Mouse (Mus musculus): ENCODE results near the gene Plekhm3. TPM values are rescaled to one million over a fixed set of nuclear protein-coding genes. Genes with fewer than 3 reads are reported as not detected.

Gene Plekhm3
- polyA plus RNA-seq, 1 experiment from 2014 or later: 4.8 TPM

GRCm38 (mm10) chr1:64795284-64796040 is 161.2 kb downstream of the Plekhm3 start:
- 0 out of 2 replicates have a peak, but pooled peaks cover 4% of the 10 kb centered on the region for H3K36me3 ChIP-seq (ENCODE audit: control insufficient read depth, insufficient read depth, low read length)
- no peak overlapping the region for H3K27ac ChIP-seq (ENCODE audit: low read depth, low read length)
- DNase-seq (ENCODE audit: low spot score): no peak
- H3K4me2 ChIP-seq (ENCODE audit: low read length): no peak overlapping the region
- no peak overlapping the region for H3K4me3 ChIP-seq (ENCODE audit: low read depth, low read length)
- WGBS: 80% methylated on average over 8 of the region's 8 CpGs
- H3K4me1 ChIP-seq (ENCODE audit: control insufficient read depth, insufficient read depth, low read length): peaks cover 9% of the 10 kb centered on the region; the same call in 1 of the 2 replicates
- H3K9ac ChIP-seq (ENCODE audit: low read length): no peak overlapping the region
- H3K27me3 ChIP-seq (replicated peaks; ENCODE audit: control insufficient read depth, insufficient read depth, low read length): no peaks in the 10 kb centered on the region
- H3K9me3 ChIP-seq (replicated peaks; ENCODE audit: control insufficient read depth, low read length): no peaks in the 10 kb centered on the region
- ATAC-seq: no peak

- Histone ChIP-seq H3K9ac (ENCODE audit: low read length) (no peak overlapping the region), H3K4me3 (ENCODE audit: low read depth, low read length) (no peak overlapping the region), H3K4me1 (ENCODE audit: control insufficient read depth, insufficient read depth, low read length) (peaks cover 9% of the 10 kb centered on the region; the same call in 1 of the 2 replicates), H3K9me3 (replicated peaks; ENCODE audit: control insufficient read depth, low read length) (no peaks in the 10 kb centered on the region), H3K36me3 (ENCODE audit: control insufficient read depth, insufficient read depth, low read length) (0 out of 2 replicates have a peak, but pooled peaks cover 4% of the 10 kb centered on the region), H3K4me2 (ENCODE audit: low read length) (no peak overlapping the region), H3K27me3 (replicated peaks; ENCODE audit: control insufficient read depth, insufficient read depth, low read length) (no peaks in the 10 kb centered on the region), H3K27ac (ENCODE audit: low read depth, low read length) (no peak overlapping the region)
- no peak for DNase-seq (ENCODE audit: low spot score)
- WGBS: 94% methylated on average over 11 of the region's 11 CpGs
- no peak for ATAC-seq
Observed at GRCm38 (mm10) chr1:64794096-64794495, 162.5 kb downstream of the Plekhm3 start.

- WGBS: 88% methylated on average over 4 of the region's 4 CpGs
- Histone ChIP-seq H3K4me2 (ENCODE audit: low read length) (no peak overlapping the region), H3K4me1 (ENCODE audit: control insufficient read depth, insufficient read depth, low read length) (peaks cover 9% of the 10 kb centered on the region; the same call in 1 of the 2 replicates), H3K27me3 (replicated peaks; ENCODE audit: control insufficient read depth, insufficient read depth, low read length) (no peaks in the 10 kb centered on the region), H3K27ac (ENCODE audit: low read depth, low read length) (no peak overlapping the region), H3K9ac (ENCODE audit: low read length) (no peak overlapping the region), H3K36me3 (ENCODE audit: control insufficient read depth, insufficient read depth, low read length) (0 out of 2 replicates have a peak, but pooled peaks cover 4% of the 10 kb centered on the region), H3K4me3 (ENCODE audit: low read depth, low read length) (no peak overlapping the region), H3K9me3 (replicated peaks; ENCODE audit: control insufficient read depth, low read length) (no peaks in the 10 kb centered on the region)
- no peak for DNase-seq (ENCODE audit: low spot score)
- ATAC-seq: no peak
Observed at GRCm38 (mm10) chr1:64793234-64793530, 163.4 kb downstream of the Plekhm3 start.

GRCm38 (mm10) chr1:64792521-64793233 is 163.9 kb downstream of the Plekhm3 start:
- no peak for ATAC-seq
- Histone ChIP-seq H3K4me2 (ENCODE audit: low read length) (no peak overlapping the region), H3K4me3 (ENCODE audit: low read depth, low read length) (no peak overlapping the region), H3K4me1 (ENCODE audit: control insufficient read depth, insufficient read depth, low read length) (peaks cover 9% of the 10 kb centered on the region; the same call in 1 of the 2 replicates), H3K27ac (ENCODE audit: low read depth, low read length) (peak overlapping the region; percentile 55; the same call in 1 of the 2 replicates), H3K9ac (ENCODE audit: low read length) (no peak overlapping the region), H3K27me3 (replicated peaks; ENCODE audit: control insufficient read depth, insufficient read depth, low read length) (no peaks in the 10 kb centered on the region), H3K9me3 (replicated peaks; ENCODE audit: control insufficient read depth, low read length) (no peaks in the 10 kb centered on the region), H3K36me3 (ENCODE audit: control insufficient read depth, insufficient read depth, low read length) (0 out of 2 replicates have a peak, but pooled peaks cover 4% of the 10 kb centered on the region)
- no peak for DNase-seq (ENCODE audit: low spot score)
- WGBS: 83% methylated on average over 11 of the region's 11 CpGs

GRCm38 (mm10) chr1:64791826-64792225 is 164.8 kb downstream of the Plekhm3 start:
- H3K4me2 ChIP-seq (ENCODE audit: low read length): no peak overlapping the region
- no peaks in the 10 kb centered on the region for H3K9me3 ChIP-seq (replicated peaks; ENCODE audit: control insufficient read depth, low read length)
- H3K27ac ChIP-seq (ENCODE audit: low read depth, low read length): peak overlapping the region; percentile 55; the same call in 1 of the 2 replicates
- no peak overlapping the region for H3K4me3 ChIP-seq (ENCODE audit: low read depth, low read length)
- peak overlapping the region; percentile 29; the same call in 1 of the 2 replicates for H3K9ac ChIP-seq (ENCODE audit: low read length)
- 0 out of 2 replicates have a peak, but pooled peaks cover 4% of the 10 kb centered on the region for H3K36me3 ChIP-seq (ENCODE audit: control insufficient read depth, insufficient read depth, low read length)
- ATAC-seq: peak; percentile 48
- peaks cover 9% of the 10 kb centered on the region; the same call in 1 of the 2 replicates for H3K4me1 ChIP-seq (ENCODE audit: control insufficient read depth, insufficient read depth, low read length)
- peak; percentile 62 for DNase-seq (ENCODE audit: low spot score)
- H3K27me3 ChIP-seq (replicated peaks; ENCODE audit: control insufficient read depth, insufficient read depth, low read length): no peaks in the 10 kb centered on the region
- WGBS: 9% methylated on average over 6 of the region's 6 CpGs

GRCm38 (mm10) chr1:64790806-64791790 is 165.5 kb downstream of the Plekhm3 start:
- no peaks in the 10 kb centered on the region for H3K9me3 ChIP-seq (replicated peaks; ENCODE audit: control insufficient read depth, low read length)
- H3K27ac ChIP-seq (ENCODE audit: low read depth, low read length): no peak overlapping the region
- ATAC-seq (peak; percentile 49; the same call in 1 of the 2 replicates), DNase-seq (ENCODE audit: low spot score) (peak; percentile 36)
- H3K4me1 ChIP-seq (ENCODE audit: control insufficient read depth, insufficient read depth, low read length): peaks cover 9% of the 10 kb centered on the region; the same call in 1 of the 2 replicates
- H3K36me3 ChIP-seq (ENCODE audit: control insufficient read depth, insufficient read depth, low read length): 0 out of 2 replicates have a peak, but pooled peaks cover 4% of the 10 kb centered on the region
- WGBS: 45% methylated on average over 9 of the region's 9 CpGs
- no peak overlapping the region for H3K9ac ChIP-seq (ENCODE audit: low read length)
- H3K27me3 ChIP-seq (replicated peaks; ENCODE audit: control insufficient read depth, insufficient read depth, low read length): no peaks in the 10 kb centered on the region
- no peak overlapping the region for H3K4me3 ChIP-seq (ENCODE audit: low read depth, low read length)
- no peak overlapping the region for H3K4me2 ChIP-seq (ENCODE audit: low read length)

GRCm38 (mm10) chr1:64787701-64788515 is 168.7 kb downstream of the Plekhm3 start:
- WGBS: 71% methylated on average over 6 of the region's 6 CpGs
- DNase-seq (ENCODE audit: low spot score): no peak
- no peaks in the 10 kb centered on the region for H3K36me3 ChIP-seq (ENCODE audit: control insufficient read depth, insufficient read depth, low read length)

More at GRCm38 (mm10) chr1:64787701-64788515, 168.7 kb downstream of the Plekhm3 start:
- no peak for ATAC-seq
- Histone ChIP-seq H3K27me3 (replicated peaks; ENCODE audit: control insufficient read depth, insufficient read depth, low read length) (0 out of 2 replicates have a peak, but pooled peaks cover 4% of the 10 kb centered on the region), H3K9me3 (replicated peaks; ENCODE audit: control insufficient read depth, low read length) (no peaks in the 10 kb centered on the region; the same call in 1 of the 2 replicates), H3K4me1 (ENCODE audit: control insufficient read depth, insufficient read depth, low read length) (peaks cover 9% of the 10 kb centered on the region; the same call in 1 of the 2 replicates), H3K27ac (ENCODE audit: low read depth, low read length) (no peak overlapping the region), H3K9ac (ENCODE audit: low read length) (no peak overlapping the region), H3K4me2 (ENCODE audit: low read length) (no peak overlapping the region), H3K4me3 (ENCODE audit: low read depth, low read length) (no peak overlapping the region)
